Mouse (Mus musculus) large intestine, adult 2 months (tissue): ENCODE data around the gene Chrdl1. TPM values are rescaled to one million over a fixed set of nuclear protein-coding genes. Genes with fewer than 3 reads are reported as not detected.

Experiments
- DNase-seq: peaks from one replicate; pipeline ENCODE4 v3.0.0-alpha.2; 2012; ENCODE audit warnings: low read depth, low spot score
- WGBS: fragments of 180-500 bp; shearing (Covaris S2); methylation state at CpG from one replicate; pipeline ENCODE4 v1.1.7; 2018; 5-methylcytosine and 5-hydroxymethylcytosine counted together
- polyA plus RNA-seq: library from polyadenylated mRNA; depleted of rRNA; stranded (reverse); fragments of >200 nt; gene quantifications from 2 replicates; pipeline ENCODE4 v1.2.3, GENCODE M21; 2012; rRNA removed

Chrdl1 gene
- polyA plus RNA-seq, result 1.5 and 2.4 TPM in 2 replicates

- no peak for DNase-seq
These were observed at the start of gene Chrdl1 for GRCm38 (mm10) chrX:143393791-143394369. Gene Chrdl1, minus strand, starts transcription at chrX:143394262.

DNA sequence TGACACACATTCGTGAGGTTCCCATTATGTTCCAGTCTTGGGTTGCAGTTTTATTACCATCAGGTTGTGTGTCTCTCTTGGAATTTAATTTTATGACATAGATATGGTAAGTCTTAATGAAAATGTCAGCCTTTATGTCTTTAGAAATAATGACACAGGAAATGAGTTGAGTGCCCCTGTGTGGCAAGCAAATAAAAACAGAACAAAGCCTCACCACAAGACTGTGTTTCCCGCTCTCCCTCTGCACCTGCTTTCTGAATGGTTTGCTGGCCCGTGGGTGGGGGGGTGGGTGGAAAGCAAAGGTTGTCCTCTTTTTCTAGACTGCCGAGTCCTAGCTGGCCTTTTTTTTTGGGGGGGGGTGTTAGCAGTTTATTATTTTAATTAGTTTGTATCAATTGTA, 48.6 kb upstream of the Chrdl1 start:
- WGBS, result 32% methylated on average over 4 of the region's 4 CpGs
- DNase-seq, result no peak

More at GRCm38 (mm10) chrX:143393791-143394369, at the start of gene Chrdl1:
- 22% methylated on average over 29 of the region's 37 CpGs for WGBS

DNA sequence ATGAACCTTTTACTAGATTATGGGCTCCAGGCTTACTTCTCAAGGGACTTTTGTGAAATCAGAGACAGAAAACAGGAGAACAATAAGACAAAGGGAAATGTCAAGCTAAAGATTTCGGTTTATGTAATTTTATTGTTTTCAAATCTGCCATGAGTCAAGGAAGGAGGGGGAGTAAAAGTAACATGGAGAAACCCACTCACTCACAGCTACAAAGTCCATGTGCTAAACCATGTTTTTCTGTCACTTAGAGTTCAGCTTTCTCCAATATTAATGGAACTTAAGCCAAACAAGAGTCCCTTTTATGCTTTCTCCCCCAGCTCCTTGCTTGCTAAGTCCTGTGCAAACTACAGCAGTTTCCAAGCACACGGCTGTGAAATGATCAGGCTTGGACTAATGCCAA, 10.5 kb upstream of the Chrdl1 start:
- no peak for DNase-seq
- 45% methylated on average over 2 of the region's 2 CpGs for WGBS

DNA sequence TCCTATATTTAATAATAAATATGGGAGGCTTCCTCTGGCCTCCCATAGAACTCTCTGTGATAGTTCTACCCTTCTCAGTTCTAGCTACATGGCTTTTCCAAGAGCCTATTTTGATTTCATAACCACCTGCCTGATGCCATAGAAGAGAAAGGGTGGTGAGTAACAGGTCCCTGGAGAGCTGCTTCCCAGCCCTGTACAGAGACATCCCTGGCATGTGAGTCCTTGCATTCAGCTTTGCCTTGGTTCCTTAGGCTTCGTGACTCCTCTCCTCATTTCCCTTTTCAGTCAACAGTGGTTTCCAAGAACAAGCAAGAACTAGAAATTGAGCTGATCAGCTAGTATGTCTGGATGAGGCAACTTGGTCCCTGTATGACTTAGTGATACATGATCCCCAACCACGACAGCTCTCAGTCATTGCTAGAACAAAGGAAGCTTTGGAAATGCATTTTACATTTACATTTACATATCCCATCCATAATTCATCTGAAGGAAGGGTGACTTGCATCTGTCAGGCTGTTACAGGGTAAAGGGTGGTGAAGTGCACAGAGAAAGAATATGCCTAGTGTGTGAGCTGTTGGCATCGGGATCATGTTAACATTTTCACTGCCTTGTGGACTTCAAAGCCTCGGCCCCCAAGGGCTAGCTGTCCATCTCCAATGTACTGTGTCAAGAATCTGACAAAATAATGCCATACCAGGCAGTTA, 27.7 kb downstream of the Chrdl1 start:
- WGBS, result 69% methylated on average over 4 of the region's 4 CpGs

GRCm38 (mm10) chrX:143347227-143347626, 46.8 kb downstream of the Chrdl1 start:
- 64% methylated on average over 5 of the region's 5 CpGs for WGBS
- no peak for DNase-seq

More for the DNA sequence above, 27.7 kb downstream of the Chrdl1 start:
- DNase-seq, result no peak

- DNase-seq, result no peak
- 42% methylated on average over 3 of the region's 3 CpGs for WGBS
These were observed 47.3 kb downstream of the Chrdl1 start for GRCm38 (mm10) chrX:143346739-143347138.

- 58% methylated on average over 5 of the region's 5 CpGs for WGBS
- DNase-seq, result no peak
These were observed 49.3 kb downstream of the Chrdl1 start for GRCm38 (mm10) chrX:143344509-143345495.

GRCm38 (mm10) chrX:143338156-143338555, 55.9 kb downstream of the Chrdl1 start:
- WGBS, result 53% methylated on average over 4 of the region's 4 CpGs
- no peak for DNase-seq

- no peak for DNase-seq
- WGBS, result 66% methylated on average over 3 of the region's 3 CpGs
These were observed 56.5 kb downstream of the Chrdl1 start for GRCm38 (mm10) chrX:143337561-143337960.

- no peak for DNase-seq
- 89% methylated on average over 4 of the region's 4 CpGs for WGBS
These were observed 57.4 kb downstream of the Chrdl1 start for GRCm38 (mm10) chrX:143336661-143337060.

DNA sequence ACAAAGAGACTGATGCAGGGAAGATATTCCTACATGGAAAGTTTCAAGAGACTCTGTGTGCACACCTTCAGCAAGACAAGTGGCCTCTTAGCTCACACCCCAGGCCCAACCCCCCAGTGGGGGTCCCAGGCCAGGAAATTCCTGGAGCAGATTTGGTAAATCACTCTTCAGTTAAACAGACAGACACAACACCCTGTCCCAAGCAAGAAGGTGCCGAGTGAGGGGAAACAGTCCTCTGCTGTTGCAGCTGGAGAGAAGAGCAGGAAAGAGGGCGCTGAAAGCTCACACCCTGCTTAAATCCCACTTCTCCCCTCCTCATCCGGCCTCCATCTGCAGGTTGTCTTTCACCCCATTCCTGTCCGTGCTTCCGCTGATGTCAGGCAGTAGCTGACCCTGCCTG, 58.2 kb downstream of the Chrdl1 start:
- no peak for DNase-seq
- 62% methylated on average over 5 of the region's 5 CpGs for WGBS

- WGBS, result 72% methylated on average over 3 of the region's 3 CpGs
- DNase-seq, result no peak
These were observed 80.9 kb downstream of the Chrdl1 start for GRCm38 (mm10) chrX:143313166-143313565.

- no peak for DNase-seq
- 82% methylated on average over 2 of the region's 2 CpGs for WGBS
These were observed 99.3 kb downstream of the Chrdl1 start for GRCm38 (mm10) chrX:143294726-143295125.

- no peak for DNase-seq
- 48% methylated on average over 5 of the region's 5 CpGs for WGBS
These were observed 118.9 kb downstream of the Chrdl1 start for GRCm38 (mm10) chrX:143275202-143275601.

GRCm38 (mm10) chrX:143250709-143251108, 143.4 kb downstream of the Chrdl1 start:
- no peak for DNase-seq

Other genes with a start within 250 kb of the Chrdl1 start
- 0.04 and 0.22 TPM in 2 replicates for gene Pak3, start 124.3 kb upstream of the Chrdl1 start, polyA plus RNA-seq